Mouse (Mus musculus) limb, embryonic 14.5 days (tissue): Measurements from ENCODE around the gene Lhx9. TPM values are rescaled to one million over a fixed set of nuclear protein-coding genes. Genes with fewer than 3 reads are reported as not detected.

ENCODE experiments used
- ATAC-seq: fragments of 200-750 bp; cut with Nextera tagmentation; 2 replicates; pipeline ENCODE4 v1.8.0; 2017; ENCODE audit warnings: low read depth, moderate number of reproducible peaks, moderate TSS enrichment; ENCODE audit not compliant: low FRiP score
- DNase-seq: peaks from one replicate; pipeline ENCODE4 v3.0.0-alpha.2; 2015; ENCODE audit warnings: low spot score
- H3K27ac ChIP-seq: fragments of 300-500 bp; sonication (generic); replicated peaks from 2 replicates; pipeline ENCODE4 v1.5.1; 2014; ENCODE audit warnings: low read depth, mild to moderate bottlenecking, low read length, moderate library complexity, mixed read lengths
- H3K27me3 ChIP-seq: fragments of 300-500 bp; sonication (generic); 2 replicates; pipeline ENCODE4 v1.6.1; 2014; ENCODE audit warnings: low read length, mixed read lengths; ENCODE audit not compliant: control insufficient read depth, insufficient read depth
- H3K36me3 ChIP-seq: fragments of 300-500 bp; sonication (generic); 2 replicates; pipeline ENCODE4 v1.6.1; 2014; ENCODE audit warnings: mild to moderate bottlenecking, low read length, moderate library complexity, mixed read lengths; ENCODE audit not compliant: control insufficient read depth, insufficient read depth
- H3K4me1 ChIP-seq: fragments of 300-500 bp; sonication (generic); 2 replicates; pipeline ENCODE4 v1.6.1; 2014; ENCODE audit warnings: antibody characterized with exemption, low read length, mixed read lengths; ENCODE audit not compliant: control insufficient read depth, insufficient read depth
- H3K4me2 ChIP-seq: fragments of 300-500 bp; sonication (generic); replicated peaks from 2 replicates; pipeline ENCODE4 v1.6.1; 2014; ENCODE audit warnings: low read depth, mild to moderate bottlenecking, low read length, moderate library complexity; ENCODE audit not compliant: severe bottlenecking
- H3K4me3 ChIP-seq: fragments of 300-500 bp; sonication (generic); replicated peaks from 2 replicates; pipeline ENCODE4 v1.5.1; 2014; ENCODE audit warnings: low read length
- H3K9ac ChIP-seq: fragments of 300-500 bp; sonication (generic); 2 replicates; pipeline ENCODE4 v1.6.1; 2014; ENCODE audit warnings: mild to moderate bottlenecking, low read depth, low read length, moderate library complexity; ENCODE audit not compliant: severe bottlenecking
- H3K9me3 ChIP-seq: fragments of 300-500 bp; sonication (generic); 2 replicates; pipeline ENCODE4 v1.6.1; 2016; ENCODE audit warnings: low read length; ENCODE audit not compliant: control insufficient read depth
- POLR2A ChIP-seq: fragments of 200-500 bp; IDR thresholded peaks from 2 replicates; pipeline ENCODE4 v1.8.0; 2012; ENCODE audit warnings: inconsistent platforms, mild to moderate bottlenecking, moderate library complexity, borderline replicate concordance; ENCODE audit not compliant: insufficient read depth, insufficient read length; ENCODE audit errors: extremely low read depth
- WGBS: fragments of 180-500 bp; shearing (Covaris S2); extraction: QIAGEN DNeasy Blood & Tissue Kit; methylation state at CpG from one replicate; pipeline ENCODE4 v1.1.7; 2014; 5-methylcytosine and 5-hydroxymethylcytosine counted together
- polyA plus RNA-seq, 2 experiments: library from polyadenylated mRNA; depleted of rRNA in 1 of 2; stranded (reverse) in 1 of 2; unstranded in 1 of 2; fragments of >200 nt; fragmentation: Nextera tagmentation in 1 of 2; extraction: Ambion mirVana in 1 of 2; gene quantifications; 2 replicates each; pipeline versions ENCODE4 v1.2.1 to v1.2.3; 2012 to 2014

Gene Lhx9
- polyA plus RNA-seq, 2 experiments: 11.9 to 15.4 TPM

- 25% methylated on average over 6 of the region's 6 CpGs for WGBS
- DNase-seq (peak; percentile 50), ATAC-seq (no peak)
- TF ChIP-seq POLR2A: no peak
- H3K4me3 ChIP-seq: no peak overlapping the region
- H3K9me3 ChIP-seq: no peaks in the 10 kb centered on the region
- no peaks in the 10 kb centered on the region for H3K36me3 ChIP-seq
- 0 out of 2 replicates have a peak, but pooled peaks cover 2% of the 10 kb centered on the region for H3K4me1 ChIP-seq
- no peak overlapping the region for H3K9ac ChIP-seq
- no peak overlapping the region for H3K27ac ChIP-seq
- no peak overlapping the region for H3K4me2 ChIP-seq
- H3K27me3 ChIP-seq: no peaks in the 10 kb centered on the region
Measured at GRCm38 (mm10) chr1:138826841-138827240, 21.5 kb downstream of the Lhx9 start.

GRCm38 (mm10) chr1:138822985-138823322, 25.4 kb downstream of the Lhx9 start:
- 100% methylated on average over 1 of the region's 1 CpGs for WGBS
- ATAC-seq: no peak
- H3K9me3 ChIP-seq: no peaks in the 10 kb centered on the region
- no peak overlapping the region for H3K27ac ChIP-seq
- H3K9ac ChIP-seq: no peak overlapping the region
- no peaks in the 10 kb centered on the region for H3K36me3 ChIP-seq
- H3K4me3 ChIP-seq: no peak overlapping the region
- no peaks in the 10 kb centered on the region for H3K27me3 ChIP-seq
- H3K4me2 ChIP-seq: no peak overlapping the region
- TF ChIP-seq POLR2A: no peak
- H3K4me1 ChIP-seq: no peaks in the 10 kb centered on the region
- no peak for DNase-seq

DNA sequence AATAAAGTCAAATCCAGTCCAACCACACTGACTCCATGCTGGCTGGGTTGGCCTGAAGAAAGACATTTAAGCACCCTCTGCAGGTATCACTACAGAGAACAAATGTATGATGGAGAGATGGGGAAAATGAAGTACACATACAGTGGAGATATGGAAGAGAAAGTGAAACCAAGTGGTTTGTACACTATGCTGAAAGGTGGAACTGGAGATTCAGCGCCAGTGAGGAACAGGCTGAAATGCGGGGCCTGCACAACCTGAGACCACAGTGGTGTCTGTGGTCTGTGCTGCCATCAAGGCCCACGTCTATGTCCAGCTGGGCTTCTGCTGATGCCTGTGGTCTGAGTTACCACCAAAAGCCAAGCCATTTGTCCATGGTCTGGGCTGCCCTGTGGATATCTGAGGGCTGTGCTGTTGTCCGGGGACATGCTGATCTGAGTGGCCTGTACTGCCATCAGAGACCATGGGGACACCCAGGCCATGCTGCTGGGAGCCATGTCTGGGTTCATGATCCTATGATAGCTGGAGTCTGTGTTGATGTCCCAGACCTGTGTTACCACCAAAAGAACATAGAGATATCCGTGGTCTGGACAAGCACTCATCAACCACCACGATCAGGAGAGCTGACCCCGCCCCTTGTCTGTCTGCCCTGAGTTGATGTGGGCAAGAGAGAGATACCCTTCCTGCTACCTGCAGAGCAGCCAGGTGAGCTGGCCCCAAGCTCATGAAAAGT, 26.0 kb downstream of the Lhx9 start:
- WGBS: 88% methylated on average over 7 of the region's 7 CpGs
- Histone ChIP-seq H3K4me1 (no peaks in the 10 kb centered on the region), H3K27me3 (no peaks in the 10 kb centered on the region), H3K36me3 (no peaks in the 10 kb centered on the region), H3K4me2 (no peak overlapping the region), H3K9me3 (no peaks in the 10 kb centered on the region), H3K4me3 (no peak overlapping the region), H3K27ac (no peak overlapping the region), H3K9ac (no peak overlapping the region)
- no peak for TF ChIP-seq POLR2A
- no peak for ATAC-seq
- no peak for DNase-seq

DNA sequence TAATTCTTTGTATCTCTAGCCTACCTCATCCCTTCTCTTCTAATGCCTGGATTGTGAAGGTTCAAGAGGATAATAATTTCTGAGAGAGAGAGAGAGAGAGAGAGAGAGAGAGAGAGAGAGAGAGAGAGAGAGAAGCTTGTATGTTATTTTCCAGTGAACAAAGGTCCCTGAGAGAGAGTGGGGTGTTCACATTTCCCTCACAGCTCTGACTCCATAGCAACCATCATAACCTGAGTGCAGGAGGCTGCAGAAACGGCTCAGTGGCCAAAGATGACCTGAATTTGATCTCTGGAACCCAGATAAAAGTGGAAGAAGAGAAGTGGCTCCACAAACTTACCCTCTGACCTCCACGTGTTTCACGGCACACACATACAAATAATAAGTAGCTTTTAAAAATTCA, 46.6 kb downstream of the Lhx9 start:
- no peaks in the 10 kb centered on the region for H3K4me1 ChIP-seq
- no peaks in the 10 kb centered on the region for H3K9me3 ChIP-seq
- no peaks in the 10 kb centered on the region for H3K36me3 ChIP-seq
- no peaks in the 10 kb centered on the region for H3K27me3 ChIP-seq
- 51% methylated on average over 3 of the region's 3 CpGs for WGBS
- H3K4me2 ChIP-seq: no peak overlapping the region
- H3K4me3 ChIP-seq: no peak overlapping the region
- ATAC-seq (no peak), DNase-seq (no peak)
- no peak overlapping the region for H3K9ac ChIP-seq
- no peak for TF ChIP-seq POLR2A
- no peak overlapping the region for H3K27ac ChIP-seq

DNA sequence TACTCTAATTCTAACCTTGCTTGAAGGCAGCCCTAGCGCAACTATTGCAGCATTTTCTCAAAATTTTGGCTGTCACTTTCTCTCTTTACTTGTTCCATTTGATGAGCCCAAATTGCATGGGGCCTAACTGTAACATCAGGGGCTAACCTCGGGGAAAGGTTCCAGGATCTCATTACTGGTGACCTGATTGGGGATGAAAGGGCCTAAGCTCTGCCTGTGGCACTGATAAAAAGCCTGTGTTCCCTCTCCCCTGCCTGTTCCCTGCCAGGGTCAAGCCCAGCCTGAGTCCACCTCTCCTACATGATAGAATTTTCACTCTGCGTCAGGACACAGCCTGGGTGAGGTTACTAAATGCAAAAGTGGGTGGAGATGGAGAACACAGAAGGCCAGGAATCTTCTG, 47.1 kb downstream of the Lhx9 start:
- Histone ChIP-seq H3K36me3 (no peaks in the 10 kb centered on the region), H3K9ac (no peak overlapping the region), H3K4me1 (no peaks in the 10 kb centered on the region), H3K27me3 (no peaks in the 10 kb centered on the region), H3K9me3 (no peaks in the 10 kb centered on the region), H3K4me2 (no peak overlapping the region), H3K4me3 (no peak overlapping the region), H3K27ac (no peak overlapping the region)
- 56% methylated on average over 3 of the region's 3 CpGs for WGBS
- ATAC-seq (no peak), DNase-seq (no peak)
- no peak for TF ChIP-seq POLR2A
